Mouse (Mus musculus) embryo, embryonic 10.5 days (tissue): Measurements from ENCODE around the gene Olfr745.

ENCODE experiments used
- DNase-seq: peaks from one replicate; pipeline ENCODE4 v3.0.0-alpha.2; 2015; ENCODE audit warnings: low spot score

Olfr745 gene

GRCm38 (mm10) chr14:50639088-50639487 lies at the start of gene Olfr745:
Gene Olfr745 (plus strand): TSS chr14:50639388.
- DNase-seq, result no peak

GRCm38 (mm10) chr14:50614579-50614978 lies 24.6 kb upstream of the Olfr745 start, which contains the start of gene Olfr744:
Gene Olfr744 (plus strand): TSS chr14:50614879.
- DNase-seq, result no peak

GRCm38 (mm10) chr14:50646783-50647182 lies 7.6 kb downstream of the Olfr745 start, which contains the start of gene Olfr746:
Gene Olfr746 (plus strand): TSS chr14:50647083.
- no peak for DNase-seq

GRCm38 (mm10) chr14:50693106-50693505 lies 53.9 kb downstream of the Olfr745 start, which contains the start of gene Olfr747:
Gene Olfr747 (minus strand): TSS chr14:50693206.
- no peak for DNase-seq
